In genomic region chr12:40146510-40146909, GRCm38 (mm10) we compare ENCODE assay signal across 30 mouse cellular contexts. TPM values are rescaled to one million over a fixed set of nuclear protein-coding genes. Genes with fewer than 3 reads are reported as not detected.
DNase-seq lines count a peak whose midpoint lies in the region; ATAC-seq and TF ChIP-seq lines count a peak whose summit lies in the region.
"Had no signal": no experiment of that assay in that cellular context is flagged by ENCODE, and none has a peak within 500 bp of the region (broad histone marks: within the 10 kb centered on the region; RNA-seq: fewer than 3 reads in every experiment).

No protein-coding gene starts in this region.

- no peaks in the 10 kb centered on the region for H3K9me3 ChIP-seq in intestine, embryonic 14.5 days (ENCODE audit: control insufficient read depth, low read length)
- no peaks in the 10 kb centered on the region for H3K9me3 ChIP-seq in intestine, postnatal 0 days (ENCODE audit: control insufficient read depth)
- H3K9me3 ChIP-seq in heart, embryonic 12.5 days (replicated peaks): no peaks in the 10 kb centered on the region
- H3K9me3 ChIP-seq: forebrain, embryonic 10.5 days; forebrain, embryonic 13.5 days; G1E; heart, embryonic 15.5 days; hindbrain, embryonic 10.5 days; hindbrain, embryonic 13.5 days had no signal

- ATAC-seq in intestine, embryonic 14.5 days (replicated peaks; ENCODE audit: low FRiP score, low TSS enrichment, low read depth): peak; percentile 61
- ATAC-seq in intestine, postnatal 0 days: peak; percentile 73
- ATAC-seq in heart, embryonic 12.5 days (ENCODE audit: insufficient number of reproducible peaks, low FRiP score): no peak
- ATAC-seq: forebrain, embryonic 13.5 days; forebrain, embryonic 16.5 days; hindbrain, embryonic 16.5 days had no signal

- H3K9ac ChIP-seq in intestine, embryonic 14.5 days (ENCODE audit: low read length): no peak overlapping the region
- H3K9ac ChIP-seq in intestine, postnatal 0 days (ENCODE audit: low read depth, low read length): no peak overlapping the region
- H3K9ac ChIP-seq in heart, embryonic 12.5 days: no peak overlapping the region
- H3K9ac ChIP-seq: forebrain, embryonic 13.5 days; heart, embryonic 15.5 days; hindbrain, embryonic 13.5 days had no signal

- peak; percentile 6 to 44 for DNase-seq in adrenal gland, adult (ENCODE audit: inconsistent age in 2 of 2, low spot score in 1 of 2)
- DNase-seq in adrenal gland, postnatal 10 days: no peak
- DNase-seq in adrenal gland, postnatal 36 days: peak; percentile 6 to 7
- no peak for DNase-seq in adrenal gland, adult 18-20 months (ENCODE audit: low spot score in 2 of 2)
- no peak for DNase-seq in intestine, embryonic 14.5 days (ENCODE audit: low spot score)
- no peak for DNase-seq in layer of hippocampus, adult 9-10 months (ENCODE audit: low spot score)
- DNase-seq: B cell, adult 2 months; cerebellum, adult 18-20 months; cerebellum, adult 9-10 months; cerebellum, postnatal 14 days; gastrocnemius, postnatal 10 days; gastrocnemius, postnatal 36 days; heart, adult 2 months; heart, postnatal 10 days; heart, postnatal 36 days; kidney, adult 18-20 months had no signal

- no peaks in the 10 kb centered on the region for H3K4me1 ChIP-seq in intestine, embryonic 14.5 days (replicated peaks; ENCODE audit: control insufficient read depth, insufficient read depth, low read length)
- H3K4me1 ChIP-seq in intestine, postnatal 0 days (replicated peaks; ENCODE audit: control insufficient read depth, insufficient read depth, low read length): no peaks in the 10 kb centered on the region
- H3K4me1 ChIP-seq in heart, embryonic 12.5 days (replicated peaks): no peaks in the 10 kb centered on the region
- H3K4me1 ChIP-seq: forebrain, embryonic 10.5 days; forebrain, embryonic 13.5 days; heart, embryonic 15.5 days; hindbrain, embryonic 10.5 days; hindbrain, embryonic 13.5 days had no signal

- H3K27me3 ChIP-seq in intestine, embryonic 14.5 days (replicated peaks; ENCODE audit: control insufficient read depth, insufficient read depth, low read length): no peaks in the 10 kb centered on the region
- no peaks in the 10 kb centered on the region for H3K27me3 ChIP-seq in intestine, postnatal 0 days (replicated peaks; ENCODE audit: control insufficient read depth, insufficient read depth, low read length)
- H3K27me3 ChIP-seq in heart, embryonic 12.5 days (replicated peaks): no peaks in the 10 kb centered on the region
- H3K27me3 ChIP-seq: CH12.LX; forebrain, embryonic 13.5 days; heart, embryonic 15.5 days; hindbrain, embryonic 13.5 days; Patski had no signal

- H3K4me2 ChIP-seq in intestine, embryonic 14.5 days (ENCODE audit: low read length): no peak overlapping the region
- no peak overlapping the region for H3K4me2 ChIP-seq in intestine, postnatal 0 days (replicated peaks; ENCODE audit: low read depth)
- no peak overlapping the region for H3K4me2 ChIP-seq in heart, embryonic 12.5 days
- H3K4me2 ChIP-seq: forebrain, embryonic 13.5 days; heart, embryonic 11.5 days; heart, embryonic 15.5 days; hindbrain, embryonic 13.5 days had no signal

- no peak overlapping the region for H3K4me3 ChIP-seq in intestine, embryonic 14.5 days (ENCODE audit: low read depth, low read length)
- no peak overlapping the region for H3K4me3 ChIP-seq in intestine, postnatal 0 days (ENCODE audit: low read depth, low read length)
- H3K4me3 ChIP-seq in heart, embryonic 12.5 days: no peak overlapping the region
- H3K4me3 ChIP-seq: forebrain, embryonic 10.5 days; forebrain, embryonic 13.5 days; heart, adult 2 months; heart, embryonic 15.5 days; hindbrain, embryonic 10.5 days; hindbrain, embryonic 13.5 days had no signal

- no peak for TF ChIP-seq CTCF in intestine, postnatal 0 days (IDR thresholded peaks at IDR 0.05; ENCODE audit: low read depth)

- H3K27ac ChIP-seq in intestine, embryonic 14.5 days (ENCODE audit: low read depth): no peak overlapping the region
- H3K27ac ChIP-seq in intestine, postnatal 0 days (ENCODE audit: low read depth, low read length): no peak overlapping the region
- H3K27ac ChIP-seq in heart, embryonic 12.5 days (ENCODE audit: poor library complexity, severe bottlenecking): no peak overlapping the region
- H3K27ac ChIP-seq: forebrain, embryonic 10.5 days; forebrain, embryonic 13.5 days; heart, adult 2 months; heart, embryonic 15.5 days; hindbrain, embryonic 10.5 days; hindbrain, embryonic 13.5 days had no signal

- no peaks in the 10 kb centered on the region for H3K36me3 ChIP-seq in intestine, embryonic 14.5 days (ENCODE audit: control insufficient read depth, insufficient read depth, low read length)
- H3K36me3 ChIP-seq in intestine, postnatal 0 days (ENCODE audit: control insufficient read depth, insufficient read depth): no peaks in the 10 kb centered on the region
- no peaks in the 10 kb centered on the region for H3K36me3 ChIP-seq in heart, embryonic 12.5 days
- H3K36me3 ChIP-seq: forebrain, embryonic 10.5 days; G1E; heart, embryonic 15.5 days; hindbrain, embryonic 10.5 days; hindbrain, embryonic 13.5 days had no signal

- WGBS in intestine, embryonic 14.5 days: 75% methylated on average over 5 of the region's 5 CpGs
- 30% methylated on average over 5 of the region's 5 CpGs for WGBS in intestine, postnatal 0 days
- WGBS in heart, embryonic 12.5 days: 69% methylated on average over 5 of the region's 5 CpGs

RNA-seq across cellular contexts. Expression of gene Scin, which starts 12.5 kb away (rescaled TPM):
- under 1 TPM; 0.45 to 0.63 TPM for total RNA-seq in adrenal gland, postnatal 10 days (2021)
- 1 to 10 TPM in 1 of 2 experiments, under 1 TPM in 1; 0.73 to 1.7 TPM for total RNA-seq in adrenal gland, postnatal 36 days (2021)
- 1 to 10 TPM; 1.8 to 1.9 TPM for total RNA-seq in adrenal gland, adult 18-20 months (2021)
- polyA plus RNA-seq in intestine, embryonic 14.5 days (2014; fragmentation: Nextera tagmentation; extraction: Ambion mirVana): 23.1 and 26.4 TPM in 2 replicates
- 29.2 and 29.3 TPM in 2 replicates for polyA plus RNA-seq in intestine, postnatal 0 days (2015; fragmentation: Nextera tagmentation; extraction: Ambion mirVana)
- 2.5 and 2.7 TPM in 2 replicates for polyA plus RNA-seq in heart, embryonic 12.5 days (2016; fragmentation: Nextera tagmentation; extraction: Ambion mirVana)
- total RNA-seq: CH12.LX had no signal
- polyA plus RNA-seq: forebrain, embryonic 10.5 days; forebrain, embryonic 13.5 days; forebrain, embryonic 16.5 days; G1E; hindbrain, embryonic 16.5 days had no signal

RNA-seq across cellular contexts. Expression of gene Lsmem1, which starts 52.8 kb away (rescaled TPM):
- total RNA-seq in adrenal gland, postnatal 10 days (2021): 1 to 10 TPM in 1 of 2 experiments, under 1 TPM in 1; 0.45 to 2.3 TPM
- total RNA-seq in adrenal gland, postnatal 36 days (2021): not detected
- under 1 TPM in 1 of 2 experiments, not detected in 1; 0.13 TPM for total RNA-seq in adrenal gland, adult 18-20 months (2021)
- not detected in 2 replicates for polyA plus RNA-seq in intestine, embryonic 14.5 days (2014; fragmentation: Nextera tagmentation; extraction: Ambion mirVana)
- polyA plus RNA-seq in intestine, postnatal 0 days (2015; fragmentation: Nextera tagmentation; extraction: Ambion mirVana): not detected in 2 replicates
- 28.4 and 28.7 TPM in 2 replicates for polyA plus RNA-seq in heart, embryonic 12.5 days (2016; fragmentation: Nextera tagmentation; extraction: Ambion mirVana)
- total RNA-seq: CH12.LX; granulocyte monocyte progenitor cell, adult 5-6 weeks had no signal
- polyA plus RNA-seq: forebrain, embryonic 10.5 days; forebrain, embryonic 13.5 days; forebrain, embryonic 16.5 days; G1E; hindbrain, embryonic 10.5 days; hindbrain, embryonic 16.5 days; Patski had no signal

Comparison
In these comparisons a context has a peak if more than half of its experiments do, and no peak if none do; other contexts are left out.
1. DNase-seq: peak in adrenal gland, adult (2 of 2) and adrenal gland, postnatal 36 days (2 of 2); none in adrenal gland, postnatal 10 days (single experiment), adrenal gland, adult 18-20 months (0 of 2), intestine, embryonic 14.5 days (single experiment) and layer of hippocampus, adult 9-10 months (single experiment).